Mouse (Mus musculus) forebrain, embryonic 16.5 days (tissue): Measurements from ENCODE around the gene Taldo1. TPM values are rescaled to one million over a fixed set of nuclear protein-coding genes. Genes with fewer than 3 reads are reported as not detected.

ENCODE experiments used
- ATAC-seq: fragments of 200-750 bp; cut with Nextera tagmentation; 2 replicates; pipeline ENCODE4 v1.8.0; 2017; ENCODE audit warnings: mild to moderate bottlenecking, moderate library complexity
- H3K27ac ChIP-seq: fragments of 300-500 bp; sonication (generic); 2 replicates; pipeline ENCODE4 v1.5.1; 2014; ENCODE audit warnings: low read length, control low read depth
- H3K27me3 ChIP-seq: fragments of 300-500 bp; sonication (generic); replicated peaks from 2 replicates; pipeline ENCODE4 v1.6.1; 2014; ENCODE audit warnings: low read length; ENCODE audit not compliant: control insufficient read depth, insufficient read depth
- H3K36me3 ChIP-seq: fragments of 300-500 bp; sonication (generic); 2 replicates; pipeline ENCODE4 v1.6.1; 2014; ENCODE audit not compliant: control insufficient read depth, insufficient read depth
- H3K4me1 ChIP-seq: fragments of 300-500 bp; sonication (generic); replicated peaks from 2 replicates; pipeline ENCODE4 v1.6.1; 2014; ENCODE audit warnings: low read length; ENCODE audit not compliant: control insufficient read depth, insufficient read depth
- H3K4me2 ChIP-seq: fragments of 300-500 bp; sonication (generic); 2 replicates; pipeline ENCODE4 v1.6.1; 2014; ENCODE audit warnings: mild to moderate bottlenecking, low read length, control low read depth
- H3K4me3 ChIP-seq: fragments of 300-500 bp; sonication (generic); replicated peaks from 2 replicates; pipeline ENCODE4 v1.5.1; 2014; ENCODE audit warnings: mild to moderate bottlenecking, low read length, control low read depth
- H3K9ac ChIP-seq: fragments of 300-500 bp; sonication (generic); replicated peaks from 2 replicates; pipeline ENCODE4 v1.6.1; 2014; ENCODE audit warnings: low read depth, low read length, control low read depth
- H3K9me3 ChIP-seq: fragments of 300-500 bp; sonication (generic); 2 replicates; pipeline ENCODE4 v1.6.1; 2016; ENCODE audit warnings: low read length; ENCODE audit not compliant: control insufficient read depth
- WGBS: fragments of 180-500 bp; shearing (Covaris S2); extraction: QIAGEN DNeasy Blood & Tissue Kit; methylation state at CpG from one replicate; pipeline ENCODE4 v1.1.7; 2014; 5-methylcytosine and 5-hydroxymethylcytosine counted together
- polyA plus RNA-seq: library from polyadenylated mRNA; unstranded; fragments of >200 nt; fragmentation: Nextera tagmentation; extraction: Ambion mirVana; gene quantifications from 2 replicates; pipeline ENCODE4 v1.2.1, GENCODE M21; 2015

Taldo1 gene
- polyA plus RNA-seq, 1 experiment from 2014 or later = 342 TPM

DNA sequence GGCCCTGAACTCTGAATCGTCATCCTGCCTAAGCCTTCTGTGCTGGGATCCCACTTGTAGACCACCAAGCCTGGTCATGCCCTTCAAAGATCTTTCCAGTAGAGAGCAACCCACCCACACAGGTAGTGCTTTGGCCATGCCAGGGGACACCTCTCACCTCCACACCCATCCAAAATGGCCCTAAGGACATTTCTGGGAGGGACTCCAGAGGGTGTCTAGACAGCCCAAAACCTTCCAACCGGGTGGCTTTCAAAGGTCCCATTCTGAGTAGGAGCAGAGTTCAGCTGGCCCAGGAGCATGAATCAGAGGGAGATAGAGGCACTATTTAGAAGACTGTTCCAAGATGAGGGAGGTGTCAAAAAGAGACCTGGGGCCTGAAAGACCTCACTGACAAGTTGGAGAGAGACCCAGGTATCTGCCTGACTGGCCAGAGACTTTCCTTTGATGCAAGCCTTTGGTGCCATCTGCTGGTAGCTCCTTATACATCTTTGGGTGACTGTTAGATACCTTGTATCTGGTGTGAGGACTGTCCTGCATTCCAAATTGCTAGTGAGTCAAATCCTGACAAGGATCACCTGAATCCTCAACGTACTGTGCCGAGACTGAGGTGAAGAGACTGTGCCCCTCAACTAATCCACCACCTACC is 28.8 kb upstream of the Taldo1 start:
- Histone ChIP-seq H3K9me3 (no peaks in the 10 kb centered on the region), H3K4me1 (0 out of 2 replicates have a peak, but pooled peaks cover 3% of the 10 kb centered on the region), H3K27me3 (peaks cover 2% of the 10 kb centered on the region; the same call in 1 of the 2 replicates), H3K4me2 (no peak overlapping the region), H3K9ac (no peak overlapping the region), H3K4me3 (no peak overlapping the region), H3K27ac (no peak overlapping the region), H3K36me3 (no peaks in the 10 kb centered on the region)
- 64% methylated on average over 4 of the region's 4 CpGs for WGBS
- no peak for ATAC-seq

DNA sequence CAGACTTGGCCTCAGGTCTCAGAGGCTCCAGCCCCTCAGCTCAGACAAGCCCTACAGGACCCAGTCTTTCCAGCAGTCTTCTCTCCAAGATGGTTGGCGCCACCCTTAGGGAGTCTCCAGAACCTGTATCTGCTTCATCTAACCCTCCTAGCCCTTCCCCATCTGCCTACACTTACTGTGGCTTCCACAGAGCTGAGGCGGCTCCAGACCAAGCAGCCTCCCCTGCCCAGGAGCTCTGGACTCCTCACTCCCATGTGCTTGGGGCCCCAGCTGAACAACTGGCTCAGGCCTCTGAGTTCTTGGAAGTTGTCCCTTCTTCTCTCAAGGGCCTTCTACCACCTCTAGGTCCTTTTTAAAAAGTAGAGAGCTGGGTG is 28.3 kb upstream of the Taldo1 start:
- WGBS = 53% methylated on average over 2 of the region's 2 CpGs
- no peak overlapping the region for H3K9ac ChIP-seq
- no peaks in the 10 kb centered on the region for H3K36me3 ChIP-seq
- no peak for ATAC-seq
- no peak overlapping the region for H3K27ac ChIP-seq
- no peak overlapping the region for H3K4me2 ChIP-seq
- H3K4me3 ChIP-seq = no peak overlapping the region
- 0 out of 2 replicates have a peak, but pooled peaks cover 3% of the 10 kb centered on the region for H3K4me1 ChIP-seq
- H3K9me3 ChIP-seq = no peaks in the 10 kb centered on the region
- H3K27me3 ChIP-seq = peaks cover 2% of the 10 kb centered on the region; the same call in 1 of the 2 replicates

DNA sequence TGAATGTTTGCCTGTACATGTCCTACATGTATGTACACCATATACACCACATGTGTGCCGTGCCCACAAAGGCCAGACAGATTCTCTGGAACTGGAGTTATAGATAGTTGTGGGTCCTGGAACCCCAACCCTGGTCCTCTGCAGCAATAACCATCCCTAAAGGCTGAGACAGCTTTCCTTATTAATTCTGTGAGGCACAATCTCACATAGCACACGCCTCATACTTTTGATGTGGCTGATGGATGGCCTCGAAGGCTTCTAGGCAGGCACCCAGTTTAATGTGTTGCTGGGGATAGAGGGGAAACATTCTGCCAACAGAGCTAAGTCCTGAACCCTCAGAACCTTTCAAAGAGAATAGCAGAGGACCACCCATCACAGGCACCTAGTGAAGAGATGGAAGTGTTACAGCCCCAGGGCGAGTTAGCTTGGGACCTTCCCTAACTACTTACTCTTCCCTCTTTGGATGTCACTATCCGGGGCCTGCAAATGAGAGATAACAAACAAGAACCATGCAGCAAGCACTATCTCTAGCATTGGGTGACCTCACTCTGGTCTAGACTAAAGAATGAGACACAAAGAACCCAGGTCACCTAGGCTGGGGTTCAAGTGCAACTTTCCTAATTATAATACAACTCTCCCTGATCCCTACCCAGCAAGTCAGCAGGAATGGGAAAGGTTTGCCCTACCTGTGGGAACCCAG is 27.5 kb upstream of the Taldo1 start:
- WGBS = 87% methylated on average over 5 of the region's 5 CpGs
- H3K27ac ChIP-seq = no peak overlapping the region
- H3K4me2 ChIP-seq = no peak overlapping the region
- H3K9ac ChIP-seq = no peak overlapping the region
- peaks cover 2% of the 10 kb centered on the region; the same call in 1 of the 2 replicates for H3K27me3 ChIP-seq
- H3K36me3 ChIP-seq = no peaks in the 10 kb centered on the region
- no peak for ATAC-seq
- no peaks in the 10 kb centered on the region for H3K9me3 ChIP-seq
- no peak overlapping the region for H3K4me3 ChIP-seq
- H3K4me1 ChIP-seq = 0 out of 2 replicates have a peak, but pooled peaks cover 3% of the 10 kb centered on the region

DNA sequence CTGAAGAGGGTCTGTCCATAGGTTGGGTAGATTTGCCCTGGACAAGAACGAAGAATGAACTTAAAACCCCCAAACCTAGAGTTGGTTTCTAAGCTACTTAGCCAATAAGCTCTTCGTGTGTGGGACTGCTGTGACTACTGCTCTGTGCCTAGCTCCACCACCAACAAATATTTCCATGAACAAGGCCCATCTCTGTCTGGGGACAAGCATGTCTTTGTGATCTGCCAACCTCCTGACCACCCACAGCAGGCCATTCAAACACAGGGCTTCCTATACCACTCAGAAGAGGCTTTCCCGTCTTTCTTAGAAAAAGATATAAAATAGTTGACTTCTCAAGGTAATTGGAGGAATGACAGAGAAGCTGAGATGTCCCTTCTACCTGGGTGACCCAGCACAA is 27.0 kb upstream of the Taldo1 start:
- WGBS = 62% methylated on average over 3 of the region's 3 CpGs
- Histone ChIP-seq H3K4me2 (no peak overlapping the region), H3K9me3 (no peaks in the 10 kb centered on the region), H3K36me3 (no peaks in the 10 kb centered on the region), H3K27ac (no peak overlapping the region), H3K9ac (no peak overlapping the region), H3K27me3 (peaks cover 2% of the 10 kb centered on the region; the same call in 1 of the 2 replicates), H3K4me3 (no peak overlapping the region), H3K4me1 (0 out of 2 replicates have a peak, but pooled peaks cover 3% of the 10 kb centered on the region)
- ATAC-seq = no peak

DNA sequence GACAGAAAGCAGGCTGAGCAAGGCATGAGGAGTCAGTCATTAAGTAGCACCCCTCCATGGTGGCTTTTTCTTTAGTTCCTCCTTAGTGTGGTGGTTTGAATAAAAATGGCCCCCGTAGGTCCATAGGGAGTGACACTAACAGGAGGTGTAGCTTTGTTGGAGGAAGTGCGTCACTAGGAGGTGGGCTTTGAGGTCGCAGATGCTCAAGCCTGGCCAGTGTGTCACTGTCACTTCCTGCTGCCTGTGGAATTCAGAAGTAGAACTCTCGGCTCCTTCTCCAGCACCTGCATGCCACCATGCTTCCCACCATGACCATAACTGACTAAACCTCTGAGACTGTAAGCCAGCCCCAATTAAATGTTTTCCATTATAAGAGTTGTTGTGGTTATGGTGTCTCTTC is 24.6 kb upstream of the Taldo1 start:
- 84% methylated on average over 4 of the region's 4 CpGs for WGBS
- H3K9ac ChIP-seq = no peak overlapping the region
- H3K4me3 ChIP-seq = no peak overlapping the region
- no peak overlapping the region for H3K4me2 ChIP-seq
- no peak overlapping the region for H3K27ac ChIP-seq
- no peaks in the 10 kb centered on the region for H3K4me1 ChIP-seq
- H3K36me3 ChIP-seq = no peaks in the 10 kb centered on the region
- ATAC-seq = no peak
- H3K27me3 ChIP-seq = no peaks in the 10 kb centered on the region
- no peaks in the 10 kb centered on the region for H3K9me3 ChIP-seq

DNA sequence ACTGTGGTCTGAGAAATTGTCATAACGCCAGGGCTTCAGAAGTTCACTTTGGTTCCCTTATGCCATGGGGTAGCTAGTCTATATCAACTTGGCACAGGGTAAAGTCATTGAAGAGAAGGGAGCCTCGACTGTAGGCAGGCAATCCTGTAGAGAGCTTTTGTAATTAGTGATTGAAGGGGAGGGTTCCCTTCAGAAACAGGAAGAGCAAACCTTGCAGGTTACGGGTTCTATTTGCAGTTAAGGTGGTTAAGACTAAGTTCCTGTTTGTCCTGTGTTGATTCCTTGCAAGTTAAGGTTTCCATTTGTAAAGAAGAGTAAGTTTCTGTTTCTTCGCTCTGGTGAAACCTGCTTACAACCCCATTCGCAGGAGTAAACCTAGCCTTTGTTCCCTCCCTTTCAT is 22.1 kb upstream of the Taldo1 start:
- Histone ChIP-seq H3K36me3 (no peaks in the 10 kb centered on the region), H3K4me1 (no peaks in the 10 kb centered on the region), H3K4me3 (no peak overlapping the region), H3K4me2 (no peak overlapping the region), H3K27ac (no peak overlapping the region), H3K9me3 (no peaks in the 10 kb centered on the region), H3K27me3 (no peaks in the 10 kb centered on the region), H3K9ac (no peak overlapping the region)
- 61% methylated on average over 5 of the region's 5 CpGs for WGBS
- ATAC-seq = no peak

DNA sequence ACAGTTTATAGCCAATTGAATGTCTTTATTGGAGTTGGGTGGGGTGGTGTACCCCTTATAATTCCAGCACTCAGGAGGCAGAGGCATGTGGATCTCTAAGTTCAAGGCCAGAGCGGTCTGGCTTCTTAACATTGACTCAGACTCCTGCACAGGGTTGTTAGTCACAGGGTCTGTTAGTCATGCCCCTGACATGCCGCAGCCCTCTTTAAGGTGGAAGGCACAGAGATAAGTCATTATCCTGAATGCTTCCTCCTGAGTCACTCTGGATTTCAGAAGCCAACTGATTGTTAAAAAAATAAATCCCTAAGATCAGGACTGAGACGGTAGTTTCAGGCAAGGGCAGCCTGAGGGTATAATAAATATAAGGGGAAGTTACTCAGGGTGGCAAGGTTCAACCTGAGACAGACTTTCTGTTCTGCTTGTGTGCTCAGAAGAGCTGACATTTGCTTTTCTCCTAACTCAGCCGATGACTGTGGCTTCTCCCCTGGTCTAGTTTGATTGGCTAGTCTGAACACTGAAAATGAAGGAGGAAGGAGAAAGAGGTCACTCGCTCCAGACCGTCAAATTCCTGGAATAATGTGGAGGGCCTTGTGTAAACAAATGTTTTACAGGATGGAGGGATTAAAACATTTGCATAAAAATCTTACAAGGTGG is 19.9 kb upstream of the Taldo1 start:
- no peak for ATAC-seq
- no peaks in the 10 kb centered on the region for H3K36me3 ChIP-seq
- 85% methylated on average over 6 of the region's 6 CpGs for WGBS

DNA sequence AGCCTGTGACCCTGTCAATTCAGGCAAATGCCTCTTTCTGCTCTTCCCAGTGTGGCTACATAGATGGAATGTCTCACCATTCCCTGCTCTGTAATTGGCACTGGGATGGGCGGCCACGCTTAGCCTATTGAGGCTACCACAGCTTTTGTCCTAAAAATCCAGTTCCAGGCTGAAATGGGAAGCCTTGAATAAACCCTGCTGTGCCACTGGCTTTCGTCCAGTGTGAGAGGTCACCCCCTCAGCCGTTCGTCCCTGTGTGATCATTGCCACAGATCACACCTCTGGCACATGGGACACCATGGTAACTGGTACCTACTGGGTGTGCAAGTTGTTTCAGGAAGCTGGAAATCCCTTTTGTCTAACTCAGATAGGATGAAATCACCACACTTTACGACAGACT is 18.4 kb upstream of the Taldo1 start:
- Histone ChIP-seq H3K27me3 (no peaks in the 10 kb centered on the region), H3K9me3 (no peaks in the 10 kb centered on the region), H3K9ac (no peak overlapping the region), H3K36me3 (no peaks in the 10 kb centered on the region), H3K4me3 (no peak overlapping the region), H3K4me2 (no peak overlapping the region), H3K4me1 (no peaks in the 10 kb centered on the region), H3K27ac (no peak overlapping the region)
- WGBS = 10% methylated on average over 6 of the region's 6 CpGs
- ATAC-seq = no peak

More for the DNA sequence above, 19.9 kb upstream of the Taldo1 start:
- H3K4me1 ChIP-seq = no peaks in the 10 kb centered on the region
- H3K9me3 ChIP-seq = no peaks in the 10 kb centered on the region
- no peaks in the 10 kb centered on the region for H3K27me3 ChIP-seq
- H3K4me3 ChIP-seq = no peak overlapping the region
- no peak overlapping the region for H3K27ac ChIP-seq
- no peak overlapping the region for H3K9ac ChIP-seq
- no peak overlapping the region for H3K4me2 ChIP-seq

DNA sequence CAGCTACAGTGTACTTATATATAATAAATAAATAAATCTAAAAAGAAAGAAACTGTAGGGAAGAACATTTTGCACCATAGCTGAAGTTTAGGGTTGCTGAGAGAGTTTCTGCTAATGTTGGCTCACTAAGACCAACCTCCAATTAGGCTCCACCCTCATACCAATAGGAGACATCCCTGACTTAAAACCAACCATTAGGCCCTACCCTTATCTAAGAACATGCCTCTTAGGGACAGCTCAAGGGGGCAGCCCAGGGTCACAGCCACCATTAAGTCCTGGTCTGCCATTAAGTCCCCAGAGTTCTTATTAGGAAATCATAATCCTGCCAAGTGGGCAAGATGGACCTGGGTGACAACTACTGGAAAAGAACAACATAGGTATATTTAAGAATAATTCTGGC is 17.6 kb upstream of the Taldo1 start:
- Histone ChIP-seq H3K27me3 (no peaks in the 10 kb centered on the region), H3K4me2 (no peak overlapping the region), H3K36me3 (no peaks in the 10 kb centered on the region), H3K27ac (no peak overlapping the region), H3K9me3 (no peaks in the 10 kb centered on the region), H3K4me3 (no peak overlapping the region), H3K9ac (no peak overlapping the region), H3K4me1 (no peaks in the 10 kb centered on the region)
- no peak for ATAC-seq
